Mouse (Mus musculus) forelimb bud, embryonic 11.5 days (tissue): Measurements from ENCODE around the gene Sox5.
A peak's percentile ranks its signal among the peaks of the same experiment; 100 is the strongest.

Experiments
- DNase-seq: peaks from one replicate; pipeline ENCODE4 v3.0.0-alpha.2; 2012; ENCODE audit warnings: low read depth, low spot score

Sox5 gene

DNA sequence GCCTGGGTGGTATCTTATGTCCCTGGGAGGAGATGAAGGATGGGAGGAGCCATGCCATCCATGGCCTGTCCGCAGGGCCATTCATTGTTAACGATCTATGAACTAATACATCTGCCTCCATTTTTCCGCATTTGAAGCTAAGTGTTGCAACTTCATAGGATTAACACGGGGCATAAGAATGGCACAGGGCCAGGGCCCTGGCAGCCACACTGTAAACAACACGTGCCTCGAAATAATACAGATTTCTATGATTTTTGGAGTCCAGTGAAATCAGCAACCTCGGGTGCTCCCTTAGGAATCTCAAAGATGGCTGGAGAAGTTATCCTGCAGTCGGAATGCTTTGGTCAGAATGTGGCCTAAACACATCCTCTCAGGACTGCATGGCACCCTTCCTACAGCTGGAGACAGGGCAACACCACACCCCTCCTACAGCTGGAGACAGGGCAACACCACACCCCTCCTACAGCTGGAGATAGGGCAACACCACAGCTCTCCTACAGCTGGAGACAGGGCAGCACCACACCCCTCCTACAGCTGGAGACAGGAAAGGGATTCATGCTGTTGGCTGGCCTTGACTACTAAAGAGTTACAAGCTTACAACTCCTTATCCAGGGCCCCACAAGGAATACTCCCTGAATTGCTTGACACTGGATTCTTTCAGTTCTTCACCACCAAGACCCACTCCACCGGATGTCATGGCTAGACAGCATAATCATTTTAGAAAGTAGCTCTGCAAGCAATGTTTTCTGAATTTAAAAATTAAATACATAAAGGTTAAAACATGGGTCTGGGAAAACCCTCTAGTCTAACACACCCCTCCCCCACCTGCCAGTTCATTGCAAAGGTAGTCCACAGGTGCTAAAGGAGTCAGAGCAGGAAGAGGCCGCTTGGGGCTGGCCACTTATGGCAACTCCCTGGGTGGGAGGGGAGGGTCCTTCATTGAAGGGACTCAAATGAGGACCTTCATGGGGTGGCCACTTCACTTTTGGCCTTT is 122.4 kb downstream of the Sox5 start:
- DNase-seq = no peak

DNA sequence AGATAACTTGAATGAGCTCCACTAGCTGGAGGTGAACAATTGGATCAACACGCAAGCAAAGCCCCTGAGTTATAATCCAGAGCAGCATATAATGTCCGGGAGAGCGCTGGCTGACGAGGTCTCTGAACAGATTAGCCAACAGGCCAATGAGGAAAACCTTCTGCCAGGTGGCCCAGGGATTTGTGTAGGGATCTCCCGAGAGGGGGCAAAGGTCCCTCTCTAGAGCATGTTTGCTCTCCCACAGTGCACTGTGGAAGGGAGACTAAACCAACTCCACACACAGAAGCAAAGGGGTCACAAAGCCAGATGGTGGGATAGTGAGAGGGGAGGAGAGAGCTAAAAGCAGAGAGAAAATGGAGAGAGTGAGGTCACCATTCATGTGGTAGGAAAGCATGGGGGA is 128.9 kb downstream of the Sox5 start:
- DNase-seq = no peak

DNA sequence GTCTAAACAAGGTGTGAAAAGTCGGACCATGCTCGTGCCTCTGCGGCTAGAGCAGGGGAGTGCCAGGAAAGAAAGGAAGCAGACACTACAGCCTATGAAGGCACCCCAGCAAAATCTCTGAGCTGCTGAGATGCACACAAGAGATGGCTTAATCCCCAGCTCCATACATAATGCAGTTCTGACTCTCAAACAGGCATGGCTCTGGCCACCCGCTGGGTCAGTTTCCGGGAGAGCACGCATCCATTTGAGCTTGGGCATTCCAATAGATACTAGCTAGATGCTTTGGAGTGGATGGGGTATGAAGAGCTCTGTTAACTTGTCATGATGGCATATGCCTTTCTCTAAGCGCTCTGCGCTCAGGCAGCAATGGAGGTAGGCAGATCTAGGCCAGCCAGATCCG is 132.9 kb downstream of the Sox5 start:
- DNase-seq = no peak

DNA sequence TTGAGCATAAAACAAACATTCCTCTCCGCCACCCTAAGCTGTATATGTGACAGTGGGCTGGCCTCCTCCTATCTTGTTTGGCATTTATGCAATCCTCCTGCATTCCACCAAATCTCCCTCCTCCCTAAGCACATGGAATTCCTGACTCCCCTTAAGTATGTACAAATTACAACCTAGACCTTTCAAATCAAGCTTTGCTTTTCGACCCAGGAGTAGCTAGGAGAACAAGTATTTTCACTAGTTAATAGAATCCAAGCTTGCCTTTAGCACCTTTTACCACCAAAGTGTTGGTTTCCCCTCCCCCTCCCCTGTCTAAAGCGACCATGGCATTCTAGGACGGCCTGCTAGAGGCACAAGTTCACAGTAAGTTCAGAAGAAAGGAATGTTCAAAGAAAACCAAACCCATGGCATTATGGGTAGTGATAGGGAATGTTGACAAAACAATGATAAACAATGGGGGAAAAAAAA is 133.6 kb downstream of the Sox5 start:
- DNase-seq = peak; percentile 21

DNA sequence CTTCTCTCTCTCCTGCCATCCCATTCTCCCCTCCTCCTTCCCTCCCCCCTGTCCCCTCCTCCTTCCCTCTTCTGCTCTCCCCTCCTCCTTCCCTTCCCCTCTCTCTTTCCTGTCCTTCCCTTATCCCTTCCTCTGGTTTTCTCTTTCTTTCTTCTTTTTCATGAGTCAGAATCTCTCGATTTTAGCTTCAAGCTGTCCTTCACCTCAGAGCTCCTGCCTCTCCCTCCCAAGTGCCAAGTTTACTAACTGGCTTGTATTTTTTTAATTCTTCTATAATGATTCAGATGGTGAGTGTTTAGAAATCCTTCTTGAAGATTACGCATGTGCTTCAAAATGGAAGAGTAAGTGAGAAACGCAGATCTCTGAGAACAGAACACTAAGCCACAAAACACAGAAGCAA is 135.4 kb downstream of the Sox5 start:
- DNase-seq = no peak

DNA sequence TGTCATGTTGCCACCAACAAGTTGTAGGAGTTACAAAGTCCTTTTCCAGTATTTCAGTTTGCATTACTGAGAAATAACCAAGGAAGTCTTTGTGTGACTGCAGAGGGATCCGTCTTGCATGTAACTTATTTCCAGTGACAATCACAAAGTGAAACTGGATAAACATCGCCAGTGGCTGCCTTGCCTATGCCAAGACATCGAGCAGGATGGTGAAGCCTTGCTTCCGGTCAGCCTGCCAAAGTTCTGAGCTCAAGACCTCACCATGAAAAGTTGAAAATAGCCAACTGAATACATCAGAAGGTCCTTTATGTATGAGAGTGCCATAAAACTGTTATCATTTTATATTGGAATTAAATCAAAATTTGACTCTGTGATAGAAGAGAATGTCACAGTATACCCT is 136.0 kb downstream of the Sox5 start:
- DNase-seq = no peak

DNA sequence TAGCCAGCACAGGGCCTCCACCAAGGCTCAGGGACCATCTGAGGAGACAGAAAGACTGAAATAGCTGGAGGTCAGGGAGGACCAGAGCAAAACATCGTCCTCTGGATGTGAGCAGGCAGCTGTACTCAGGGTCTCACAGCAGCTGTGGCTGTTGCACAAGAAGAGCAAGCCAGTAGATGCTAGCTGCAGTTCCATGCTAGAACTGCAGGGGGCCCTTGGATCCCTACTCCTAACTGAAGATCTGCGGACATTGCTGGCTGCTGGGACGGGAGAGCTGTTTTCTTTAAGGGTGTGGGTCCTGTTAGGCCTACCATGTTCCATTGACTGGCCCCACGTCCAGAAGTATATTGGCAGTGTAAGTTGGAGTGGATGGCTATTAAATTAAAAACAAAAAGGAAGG is 137.1 kb downstream of the Sox5 start:
- peak; percentile 46 for DNase-seq

DNA sequence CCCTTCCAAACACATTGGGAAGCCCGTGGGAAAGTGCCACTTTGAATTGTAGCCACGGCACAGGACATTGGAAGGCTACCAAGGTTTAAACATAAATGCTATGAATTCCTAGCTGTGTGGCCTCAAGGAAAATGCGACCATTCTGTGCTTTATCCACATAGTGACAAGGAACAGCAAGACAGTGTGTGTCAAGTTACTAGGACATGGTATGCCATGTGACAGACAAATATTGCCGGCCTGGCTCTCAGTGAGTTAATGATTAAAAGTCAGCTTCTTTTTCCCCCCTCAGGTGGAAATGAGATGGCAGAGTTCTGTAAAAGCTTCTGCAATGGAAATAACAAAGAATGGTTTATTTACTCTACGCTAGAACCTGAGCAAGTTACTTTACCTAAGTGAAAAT is 138.2 kb downstream of the Sox5 start:
- no peak for DNase-seq

DNA sequence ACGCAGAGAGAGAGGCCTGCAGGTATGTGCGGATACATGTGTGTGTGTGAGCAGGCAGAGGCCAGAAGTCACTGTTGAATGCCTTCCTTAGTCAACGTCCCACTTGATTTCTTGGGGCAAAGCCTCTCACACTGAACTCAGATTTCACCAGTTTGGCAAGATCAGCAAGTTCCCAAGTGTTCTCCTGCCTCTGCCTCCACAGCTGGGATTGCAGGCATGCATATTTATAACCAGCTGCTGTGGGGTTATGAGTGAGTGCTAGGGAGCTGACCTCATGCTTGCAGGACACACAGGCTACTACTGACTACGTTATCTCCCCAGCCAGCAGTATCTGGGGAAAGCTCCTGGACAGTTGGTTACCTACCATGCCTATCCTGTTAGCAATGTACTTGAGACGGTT is 139.9 kb downstream of the Sox5 start:
- DNase-seq = no peak

DNA sequence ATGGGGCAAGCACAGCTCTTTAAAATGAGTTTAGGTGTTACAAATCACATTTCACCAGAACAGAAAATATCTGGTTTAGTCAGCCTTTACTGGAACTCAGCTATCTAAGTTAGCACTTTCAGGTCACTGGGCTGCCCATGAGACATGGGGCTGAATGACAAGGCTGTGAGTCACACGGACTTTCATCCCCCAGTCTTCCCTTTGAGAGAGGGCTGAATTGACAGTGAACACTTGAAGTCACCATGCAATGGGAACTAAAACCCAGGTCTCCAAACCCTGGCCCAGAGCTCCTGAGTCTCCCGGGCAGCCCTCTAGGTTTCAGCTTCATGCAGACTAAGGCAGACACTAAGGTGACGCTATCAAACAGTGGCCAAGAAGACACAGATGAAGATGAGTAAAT is 141.2 kb downstream of the Sox5 start:
- no peak for DNase-seq

DNA sequence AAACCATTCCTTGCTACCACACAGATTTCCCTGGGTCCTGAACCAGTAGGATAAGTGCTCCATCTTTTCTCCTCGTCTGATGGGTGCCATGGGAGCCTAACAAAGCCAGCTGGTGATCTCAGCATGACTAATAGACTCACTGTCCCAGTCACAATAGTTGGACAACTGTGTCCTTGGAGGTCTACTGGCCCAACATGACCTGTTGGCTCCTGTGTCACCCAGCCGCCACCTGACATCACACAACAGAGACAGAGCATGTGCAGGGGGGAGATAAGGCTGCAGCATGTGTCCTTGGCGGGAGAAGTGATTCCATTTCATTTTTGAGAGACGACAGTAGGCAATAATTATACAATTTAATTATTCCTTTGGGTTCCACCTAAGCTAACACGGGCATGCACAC is 143.2 kb downstream of the Sox5 start:
- DNase-seq = no peak

DNA sequence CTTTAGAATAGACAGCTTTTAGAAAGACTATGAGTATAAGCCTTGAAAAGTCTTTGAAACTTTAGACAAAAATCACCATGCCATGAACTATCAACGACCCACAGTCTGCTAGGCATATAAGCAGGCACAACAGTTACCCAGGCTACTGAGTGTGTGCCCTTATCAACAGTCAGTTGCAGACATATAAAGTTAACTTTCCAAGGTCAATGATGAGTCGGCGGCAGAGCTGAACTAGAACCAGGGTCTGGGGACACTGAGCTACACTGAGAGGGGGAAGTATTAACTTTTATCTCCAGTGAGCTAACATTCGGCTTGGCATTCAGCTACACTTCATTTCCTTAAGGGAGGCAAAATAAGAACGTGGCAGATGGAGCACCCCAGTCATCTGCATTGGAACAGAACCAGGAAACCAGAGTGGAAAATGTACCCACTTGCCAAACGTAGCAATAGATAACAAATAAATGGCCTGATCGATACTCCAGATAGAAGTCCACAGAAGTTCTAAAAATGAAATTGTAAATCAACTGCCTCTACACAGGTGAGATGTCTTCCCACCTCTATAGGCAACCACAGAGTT is 154.2 kb downstream of the Sox5 start:
- DNase-seq = no peak

DNA sequence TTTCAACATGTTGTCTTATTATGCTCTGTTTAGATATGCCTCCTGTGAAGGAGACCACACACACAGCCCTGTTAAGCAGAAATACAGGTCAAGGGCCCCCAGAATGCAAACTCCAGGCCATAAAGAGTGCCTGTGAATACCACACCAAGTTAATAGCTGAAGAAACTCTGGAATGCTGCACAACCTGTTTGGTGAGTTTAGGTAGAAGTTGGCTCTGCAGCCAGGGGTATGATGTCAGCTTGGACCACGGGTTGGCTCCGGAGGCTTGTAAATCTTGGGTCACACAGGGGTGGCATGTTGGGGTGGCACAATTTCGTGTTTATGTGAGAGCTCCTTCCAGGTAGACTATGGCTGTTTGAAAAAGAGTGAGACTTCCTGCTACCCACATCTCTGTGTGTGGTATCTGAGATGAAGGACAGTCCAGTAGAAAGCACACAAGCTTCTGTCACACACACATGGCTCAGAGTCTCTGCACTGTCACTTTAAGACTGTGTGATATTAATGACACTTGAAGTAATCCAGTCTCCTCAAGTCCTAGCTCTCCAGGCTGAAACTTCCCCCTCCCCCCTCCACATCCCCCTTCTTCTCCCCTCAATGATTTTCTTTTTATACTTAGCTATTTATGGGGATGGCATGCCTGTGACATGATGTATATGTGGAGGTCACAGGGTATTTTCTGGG is 160.5 kb downstream of the Sox5 start:
- peak; percentile 68 for DNase-seq

DNA sequence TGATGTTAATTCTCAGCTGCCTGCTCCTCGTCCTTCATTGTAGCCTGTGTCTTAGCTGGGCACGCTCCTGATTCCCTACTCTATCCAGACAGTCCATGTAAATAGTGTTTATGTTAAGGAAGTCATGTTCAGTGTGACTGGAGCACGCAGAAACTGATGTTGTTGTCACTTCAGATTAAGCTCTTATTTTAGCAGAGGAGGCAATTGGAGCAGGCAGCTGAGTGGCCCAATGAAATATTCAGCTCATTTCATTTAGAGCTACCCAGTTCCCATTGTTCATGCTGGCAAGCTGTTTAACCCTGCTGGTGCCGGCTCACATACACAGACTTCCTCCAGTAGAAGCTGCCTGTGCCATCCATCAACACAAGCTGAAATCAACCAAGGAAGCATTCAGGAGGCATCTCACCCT is 170.4 kb downstream of the Sox5 start:
- no peak for DNase-seq

DNA sequence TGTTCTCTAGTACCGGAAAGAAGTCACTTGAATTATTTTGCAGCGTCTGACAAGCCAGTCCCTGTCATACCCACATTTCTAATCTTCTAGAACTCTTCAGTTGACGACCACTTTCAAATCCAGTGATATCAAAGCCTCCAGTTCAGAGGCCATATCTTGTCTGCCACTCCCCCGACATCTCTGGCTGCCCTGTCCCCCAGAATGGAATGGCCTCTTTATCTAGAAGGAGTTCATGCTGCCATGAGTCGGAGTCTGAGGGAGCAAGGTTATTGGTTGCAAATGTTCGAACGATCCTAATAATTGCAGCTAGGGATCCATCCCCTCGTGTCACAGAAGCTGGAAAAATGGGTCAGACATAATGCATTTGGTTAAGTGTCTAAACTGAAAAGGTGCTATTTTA is 170.9 kb downstream of the Sox5 start:
- no peak for DNase-seq

DNA sequence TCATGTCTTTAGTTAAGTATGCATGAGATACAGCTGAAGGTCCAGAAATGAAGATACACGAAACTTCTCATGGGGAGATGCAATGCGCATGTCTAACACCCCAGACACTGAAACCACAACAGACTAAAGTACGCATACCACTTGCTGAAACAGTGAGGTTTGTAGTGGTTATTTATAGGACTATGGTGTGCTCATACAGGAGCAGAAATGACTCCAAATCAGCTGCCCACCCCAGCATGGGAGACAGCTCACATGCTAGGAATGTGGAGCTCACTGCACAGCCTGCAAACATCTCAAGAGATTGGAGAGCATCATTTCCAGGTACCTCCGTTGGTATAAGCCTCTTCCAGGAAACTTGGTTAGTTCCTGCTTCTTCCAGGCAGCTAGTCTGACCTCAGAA is 178.9 kb downstream of the Sox5 start:
- DNase-seq = no peak

DNA sequence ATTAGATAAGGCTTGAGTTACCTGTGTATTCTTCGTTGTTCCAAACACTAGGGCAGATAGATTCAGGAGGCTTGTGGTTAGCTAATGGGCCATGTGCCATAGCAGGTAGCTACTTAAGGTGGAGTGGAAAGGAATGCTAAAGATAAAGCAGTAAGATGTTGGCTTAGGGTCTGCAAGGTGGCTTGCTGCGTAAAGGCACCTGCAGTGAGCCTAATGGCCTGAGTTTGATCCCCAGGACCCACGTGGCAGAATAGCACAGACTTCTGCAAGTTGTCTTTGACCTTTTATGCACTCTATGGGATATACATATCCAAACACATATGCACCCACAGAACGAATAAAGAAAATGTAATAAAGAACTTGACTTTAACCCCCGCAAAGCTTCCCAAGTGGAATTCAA is 181.4 kb downstream of the Sox5 start:
- DNase-seq = no peak

DNA sequence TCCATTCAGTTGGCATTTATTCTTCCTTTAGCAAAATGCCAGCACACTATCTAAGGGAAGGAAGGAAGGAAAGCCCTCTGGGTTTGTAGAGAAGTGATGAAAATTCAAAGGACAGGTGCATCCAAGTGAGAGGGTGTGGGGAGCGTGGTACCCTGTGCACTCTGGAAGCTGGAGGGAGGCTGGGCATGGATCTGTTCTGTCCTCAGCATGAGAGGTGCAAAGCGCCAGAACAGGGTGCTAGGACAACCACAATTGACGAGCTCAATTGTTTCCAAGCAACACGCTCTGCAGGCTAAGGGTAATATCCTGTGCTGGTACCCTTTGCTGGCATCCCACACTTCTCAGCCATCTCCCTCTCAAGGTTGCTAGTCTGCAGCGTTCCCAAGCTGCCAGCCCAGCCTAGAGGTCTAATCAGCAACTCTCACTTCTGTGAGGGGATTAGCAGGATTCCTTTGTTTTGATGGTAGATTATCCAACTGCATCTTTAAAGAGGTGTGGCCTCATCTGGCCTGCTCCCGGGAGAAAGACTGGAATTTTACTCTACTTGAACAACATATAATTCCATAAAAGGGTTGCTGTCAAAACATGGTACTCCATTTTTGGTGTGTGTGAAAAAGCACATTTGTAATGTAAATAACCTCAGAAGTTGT is 183.3 kb downstream of the Sox5 start:
- DNase-seq = no peak

DNA sequence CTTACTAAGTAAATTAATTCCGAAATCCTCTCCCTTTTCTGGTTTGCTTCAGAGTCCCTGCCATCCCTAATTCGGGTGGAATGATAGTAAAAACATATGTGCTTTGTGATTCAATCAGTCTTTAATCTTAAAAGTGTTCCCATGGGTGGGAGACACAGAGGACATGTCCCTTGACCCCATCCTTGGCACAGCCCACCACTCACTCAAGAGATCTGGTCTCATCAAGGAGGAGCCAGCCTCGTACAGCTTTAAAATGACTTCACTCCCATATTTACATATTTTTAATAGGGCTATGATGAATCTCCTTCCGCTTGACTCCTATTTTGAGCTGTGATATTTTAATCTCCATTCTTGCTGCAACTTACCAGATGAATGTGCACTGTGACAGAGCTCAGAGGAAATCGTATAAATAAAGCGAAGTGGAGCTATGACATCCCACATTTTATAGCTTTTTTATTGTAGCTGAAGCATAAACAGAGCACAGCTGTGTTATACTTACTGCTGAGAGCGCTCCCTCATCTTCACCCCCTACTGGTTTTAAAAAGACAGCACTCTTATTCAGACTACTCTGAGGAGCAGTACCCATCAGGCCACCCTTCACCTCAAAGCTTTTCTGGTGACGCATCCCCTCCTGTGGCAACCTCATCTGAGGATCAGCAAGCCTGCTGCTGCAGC is 185.1 kb downstream of the Sox5 start:
- no peak for DNase-seq

DNA sequence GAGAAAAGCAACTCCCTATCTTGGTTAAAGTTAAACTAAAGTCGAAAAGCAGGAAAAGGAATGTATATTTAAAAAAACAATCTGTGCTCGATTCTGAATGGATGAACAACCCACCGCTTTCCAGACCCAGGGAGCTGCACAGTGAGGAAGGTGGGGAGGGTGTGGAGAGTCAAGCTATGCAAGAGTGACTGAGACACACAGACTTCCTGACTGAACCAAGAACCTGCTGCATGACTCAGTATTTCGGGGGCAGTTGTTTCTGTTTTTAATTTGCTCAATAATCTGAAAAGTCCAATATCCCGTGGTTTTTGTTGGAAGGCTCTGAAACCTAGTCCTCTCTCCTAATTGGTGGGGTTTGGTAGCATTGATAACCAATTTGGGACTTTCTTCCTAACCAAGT is 196.9 kb downstream of the Sox5 start:
- DNase-seq = no peak

DNA sequence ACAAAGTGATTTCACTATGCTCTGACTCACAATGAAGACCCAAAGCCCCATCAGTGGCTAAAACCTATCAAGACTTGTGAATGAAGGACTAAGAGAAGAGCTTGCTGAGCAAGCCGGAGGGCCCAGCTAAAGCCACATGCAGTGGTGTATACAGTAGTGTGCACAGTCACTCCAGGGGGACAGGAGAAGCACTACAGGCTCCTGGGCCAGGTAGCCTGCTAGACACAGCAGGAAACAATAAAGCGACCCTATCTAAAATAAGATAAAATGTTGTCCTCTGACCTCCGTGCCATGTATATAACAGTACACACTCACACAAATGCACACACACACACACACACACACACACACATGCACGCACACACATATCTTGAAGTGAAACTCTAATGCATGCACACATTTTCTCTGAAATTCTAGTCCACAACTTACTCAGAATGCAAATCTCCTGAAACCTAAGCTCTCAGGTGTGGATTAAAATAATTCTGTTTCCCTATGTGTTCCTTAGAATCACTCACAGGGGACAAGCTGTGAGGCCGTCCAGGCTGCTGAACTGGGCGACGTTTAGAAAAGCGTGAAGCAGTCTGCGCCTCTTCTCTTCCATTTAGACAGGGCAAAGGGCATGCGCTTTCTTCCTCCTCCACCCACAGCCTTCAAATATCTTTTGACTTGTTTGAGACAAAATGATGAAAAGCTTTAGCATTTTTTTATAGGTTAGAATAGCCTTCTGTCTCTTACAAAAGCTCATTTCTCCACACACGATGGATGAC is 197.5 kb downstream of the Sox5 start:
- no peak for DNase-seq
